Mouse (Mus musculus) limb, embryonic 14.5 days (tissue): ENCODE results near the gene Sf3b3. TPM values are rescaled to one million over a fixed set of nuclear protein-coding genes. Genes with fewer than 3 reads are reported as not detected.

Experiments
- ATAC-seq: fragments of 200-750 bp; cut with Nextera tagmentation; 2 replicates; pipeline ENCODE4 v1.8.0; 2017; ENCODE audit warnings: low read depth, moderate number of reproducible peaks, moderate TSS enrichment; ENCODE audit not compliant: low FRiP score
- DNase-seq: peaks from one replicate; pipeline ENCODE4 v3.0.0-alpha.2; 2015; ENCODE audit warnings: low spot score
- H3K27ac ChIP-seq: fragments of 300-500 bp; sonication (generic); replicated peaks from 2 replicates; pipeline ENCODE4 v1.5.1; 2014; ENCODE audit warnings: low read depth, mild to moderate bottlenecking, low read length, moderate library complexity, mixed read lengths
- H3K27me3 ChIP-seq: fragments of 300-500 bp; sonication (generic); 2 replicates; pipeline ENCODE4 v1.6.1; 2014; ENCODE audit warnings: low read length, mixed read lengths; ENCODE audit not compliant: control insufficient read depth, insufficient read depth
- H3K36me3 ChIP-seq: fragments of 300-500 bp; sonication (generic); 2 replicates; pipeline ENCODE4 v1.6.1; 2014; ENCODE audit warnings: mild to moderate bottlenecking, low read length, moderate library complexity, mixed read lengths; ENCODE audit not compliant: control insufficient read depth, insufficient read depth
- H3K4me1 ChIP-seq: fragments of 300-500 bp; sonication (generic); 2 replicates; pipeline ENCODE4 v1.6.1; 2014; ENCODE audit warnings: antibody characterized with exemption, low read length, mixed read lengths; ENCODE audit not compliant: control insufficient read depth, insufficient read depth
- H3K4me2 ChIP-seq: fragments of 300-500 bp; sonication (generic); replicated peaks from 2 replicates; pipeline ENCODE4 v1.6.1; 2014; ENCODE audit warnings: low read depth, mild to moderate bottlenecking, low read length, moderate library complexity; ENCODE audit not compliant: severe bottlenecking
- H3K4me3 ChIP-seq: fragments of 300-500 bp; sonication (generic); replicated peaks from 2 replicates; pipeline ENCODE4 v1.5.1; 2014; ENCODE audit warnings: low read length
- H3K9ac ChIP-seq: fragments of 300-500 bp; sonication (generic); 2 replicates; pipeline ENCODE4 v1.6.1; 2014; ENCODE audit warnings: mild to moderate bottlenecking, low read depth, low read length, moderate library complexity; ENCODE audit not compliant: severe bottlenecking
- H3K9me3 ChIP-seq: fragments of 300-500 bp; sonication (generic); 2 replicates; pipeline ENCODE4 v1.6.1; 2016; ENCODE audit warnings: low read length; ENCODE audit not compliant: control insufficient read depth
- POLR2A ChIP-seq: fragments of 200-500 bp; IDR thresholded peaks from 2 replicates; pipeline ENCODE4 v1.8.0; 2012; ENCODE audit warnings: inconsistent platforms, mild to moderate bottlenecking, moderate library complexity, borderline replicate concordance; ENCODE audit not compliant: insufficient read depth, insufficient read length; ENCODE audit errors: extremely low read depth
- WGBS: fragments of 180-500 bp; shearing (Covaris S2); extraction: QIAGEN DNeasy Blood & Tissue Kit; methylation state at CpG from one replicate; pipeline ENCODE4 v1.1.7; 2014; 5-methylcytosine and 5-hydroxymethylcytosine counted together
- polyA plus RNA-seq, 2 experiments: library from polyadenylated mRNA; depleted of rRNA in 1 of 2; stranded (reverse) in 1 of 2; unstranded in 1 of 2; fragments of >200 nt; fragmentation: Nextera tagmentation in 1 of 2; extraction: Ambion mirVana in 1 of 2; gene quantifications; 2 replicates each; pipeline versions ENCODE4 v1.2.1 to v1.2.3; 2012 to 2014

Sf3b3 gene
- polyA plus RNA-seq, 2 experiments, result 92.7 to 132 TPM

DNA sequence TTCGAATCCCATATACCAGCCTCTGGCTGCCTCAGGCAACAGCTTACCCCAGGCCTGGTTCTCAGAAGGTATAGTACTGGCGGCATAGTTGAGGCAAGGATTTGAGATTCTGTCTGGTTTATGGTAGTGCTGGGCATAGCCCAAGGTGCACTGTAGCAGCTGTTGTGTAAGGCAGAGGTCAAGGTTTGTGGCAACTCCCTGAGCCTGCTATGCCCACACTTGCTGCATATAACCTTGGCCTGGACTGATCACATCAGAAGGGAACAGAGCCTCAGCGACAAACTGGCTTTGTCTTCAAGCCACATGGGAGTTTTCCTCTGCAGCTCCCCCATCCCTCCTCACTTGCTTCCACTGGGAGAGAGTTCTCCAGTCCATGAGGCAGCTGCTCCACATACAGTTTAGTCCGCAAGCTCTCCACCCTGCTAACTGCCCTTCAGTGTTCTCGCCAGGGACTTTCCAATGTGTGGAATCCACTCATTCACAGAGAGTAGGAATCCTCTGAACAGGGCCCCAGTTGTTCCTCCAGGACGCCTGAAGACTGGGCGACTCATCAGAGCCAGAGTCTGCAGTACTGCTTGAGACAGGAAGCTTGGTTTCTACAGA is 52.1 kb downstream of the Sf3b3 start:
- H3K27ac ChIP-seq, result no peak overlapping the region
- H3K9ac ChIP-seq, result no peak overlapping the region
- no peak overlapping the region for H3K4me2 ChIP-seq
- ATAC-seq, result no peak
- 90% methylated on average over 7 of the region's 7 CpGs for WGBS
- no peak overlapping the region for H3K4me3 ChIP-seq
- no peaks in the 10 kb centered on the region for H3K27me3 ChIP-seq
- DNase-seq, result no peak
- no peaks in the 10 kb centered on the region for H3K36me3 ChIP-seq
- H3K9me3 ChIP-seq, result no peaks in the 10 kb centered on the region
- H3K4me1 ChIP-seq, result peaks cover 6% of the 10 kb centered on the region; the same call in 1 of the 2 replicates
- no peak for TF ChIP-seq POLR2A

GRCm38 (mm10) chr8:110793936-110794335 is 52.7 kb downstream of the Sf3b3 start:
- no peak for DNase-seq
- Histone ChIP-seq H3K27me3 (no peaks in the 10 kb centered on the region), H3K9me3 (no peaks in the 10 kb centered on the region), H3K4me1 (peaks cover 6% of the 10 kb centered on the region; the same call in 1 of the 2 replicates), H3K9ac (no peak overlapping the region), H3K4me2 (no peak overlapping the region), H3K4me3 (no peak overlapping the region), H3K27ac (no peak overlapping the region), H3K36me3 (no peaks in the 10 kb centered on the region)
- WGBS, result 93% methylated on average over 9 of the region's 9 CpGs
- ATAC-seq, result no peak
- no peak for TF ChIP-seq POLR2A

DNA sequence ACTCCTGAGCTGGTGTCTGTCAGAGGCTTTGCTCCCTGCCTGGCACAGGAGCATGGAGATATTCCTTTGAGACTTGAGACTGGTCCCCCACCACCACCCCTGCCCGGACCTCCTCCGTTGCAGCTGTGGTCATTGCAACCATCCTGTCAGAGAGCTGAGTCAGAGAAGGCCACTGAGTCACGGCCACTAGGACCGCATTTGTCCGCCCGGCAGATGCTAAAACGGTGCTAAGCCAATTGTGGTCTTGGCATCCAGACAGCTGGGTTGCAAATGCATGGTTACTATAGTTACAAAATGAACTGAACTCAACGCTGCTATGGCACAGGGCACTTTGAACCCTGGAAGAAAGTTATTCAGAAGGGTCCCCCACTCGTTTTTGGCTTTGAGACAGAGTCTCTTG is 53.1 kb downstream of the Sf3b3 start:
- H3K9ac ChIP-seq, result no peak overlapping the region
- TF ChIP-seq POLR2A, result no peak
- no peak overlapping the region for H3K4me2 ChIP-seq
- 79% methylated on average over 9 of the region's 9 CpGs for WGBS
- no peaks in the 10 kb centered on the region for H3K27me3 ChIP-seq
- no peak for DNase-seq
- H3K4me1 ChIP-seq, result peaks cover 6% of the 10 kb centered on the region; the same call in 1 of the 2 replicates
- no peak for ATAC-seq
- H3K9me3 ChIP-seq, result no peaks in the 10 kb centered on the region
- no peak overlapping the region for H3K27ac ChIP-seq
- no peaks in the 10 kb centered on the region for H3K36me3 ChIP-seq
- no peak overlapping the region for H3K4me3 ChIP-seq

- Histone ChIP-seq H3K4me2 (no peak overlapping the region), H3K4me1 (peaks cover 6% of the 10 kb centered on the region; the same call in 1 of the 2 replicates), H3K36me3 (no peaks in the 10 kb centered on the region), H3K9ac (no peak overlapping the region), H3K4me3 (no peak overlapping the region), H3K27ac (no peak overlapping the region), H3K27me3 (no peaks in the 10 kb centered on the region), H3K9me3 (no peaks in the 10 kb centered on the region)
- DNase-seq, result peak; percentile 55
- no peak for TF ChIP-seq POLR2A
- WGBS, result 57% methylated on average over 11 of the region's 11 CpGs
- no peak for ATAC-seq
These were observed 53.9 kb downstream of the Sf3b3 start for GRCm38 (mm10) chr8:110792574-110793200.

DNA sequence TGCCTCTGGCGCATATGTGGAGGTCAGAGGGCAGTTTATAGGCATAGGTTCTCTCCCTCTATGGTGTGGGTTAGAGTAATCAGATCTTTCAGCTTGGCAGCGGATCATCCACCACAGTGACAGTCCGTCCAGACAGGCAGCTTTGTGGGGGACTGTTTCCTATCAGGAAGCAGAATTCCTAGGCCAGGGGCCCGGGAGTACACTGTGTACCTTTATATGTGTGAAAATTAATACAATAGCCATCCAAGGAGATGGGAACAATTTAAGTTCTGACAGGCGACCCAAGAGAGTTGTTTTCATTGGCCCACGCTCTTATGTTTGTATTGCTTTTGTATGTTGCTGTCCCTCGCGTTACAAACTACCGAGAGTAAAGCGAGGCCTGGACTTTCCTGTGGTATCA is 55.4 kb downstream of the Sf3b3 start:
- Histone ChIP-seq H3K27me3 (no peaks in the 10 kb centered on the region), H3K9me3 (no peaks in the 10 kb centered on the region), H3K9ac (no peak overlapping the region), H3K27ac (no peak overlapping the region), H3K4me3 (no peak overlapping the region), H3K4me1 (peaks cover 6% of the 10 kb centered on the region; the same call in 1 of the 2 replicates), H3K4me2 (no peak overlapping the region), H3K36me3 (no peaks in the 10 kb centered on the region)
- DNase-seq (no peak), ATAC-seq (no peak)
- 74% methylated on average over 10 of the region's 10 CpGs for WGBS
- no peak for TF ChIP-seq POLR2A
